ENCODE assay signal across 9 mouse cellular contexts in genomic region chr12:105483503-105483902, GRCm38 (mm10). TPM values are rescaled to one million over a fixed set of nuclear protein-coding genes. Genes with fewer than 3 reads are reported as not detected.
A peak's percentile ranks its signal among the peaks of the same experiment; 100 is the strongest.
DNase-seq lines count a peak whose midpoint lies in the region; ATAC-seq and TF ChIP-seq lines count a peak whose summit lies in the region.
"Had no signal": no experiment of that assay in that cellular context is flagged by ENCODE, and none has a peak within 500 bp of the region (broad histone marks: within the 10 kb centered on the region; RNA-seq: fewer than 3 reads in every experiment).

No protein-coding gene starts in this region.

- no peaks in the 10 kb centered on the region for H3K9me3 ChIP-seq in heart, postnatal 0 days (replicated peaks; ENCODE audit: control insufficient read depth, low read length)
- no peaks in the 10 kb centered on the region for H3K9me3 ChIP-seq in heart, embryonic 11.5 days (replicated peaks; ENCODE audit: control insufficient read depth, low read length)
- no peaks in the 10 kb centered on the region for H3K9me3 ChIP-seq in E14TG2a.4 (ENCODE audit: low read length)
- H3K9me3 ChIP-seq in liver, embryonic 14.5 days (ENCODE audit: control insufficient read depth, low read length): no peaks in the 10 kb centered on the region
- H3K9me3 ChIP-seq: heart, embryonic 13.5 days had no signal

- no peaks in the 10 kb centered on the region for H3K36me3 ChIP-seq in heart, postnatal 0 days (replicated peaks; ENCODE audit: control insufficient read depth, insufficient read depth, low read length)
- H3K36me3 ChIP-seq in heart, embryonic 11.5 days (ENCODE audit: control insufficient read depth, insufficient read depth, low read length): no peaks in the 10 kb centered on the region
- H3K36me3 ChIP-seq in E14TG2a.4 (ENCODE audit: insufficient read depth, low read length): no peaks in the 10 kb centered on the region
- H3K36me3 ChIP-seq in liver, embryonic 14.5 days (replicated peaks; ENCODE audit: control insufficient read depth, insufficient read depth, low read depth): no peaks in the 10 kb centered on the region
- H3K36me3 ChIP-seq: heart, embryonic 13.5 days had no signal

- TF ChIP-seq EP300 in heart, postnatal 0 days (IDR thresholded peaks at IDR 0.05; ENCODE audit: low read depth): no peak
- TF ChIP-seq EP300 in liver, embryonic 14.5 days (IDR thresholded peaks at IDR 0.05; ENCODE audit: low read depth): no peak

- H3K27me3 ChIP-seq in heart, postnatal 0 days (ENCODE audit: control insufficient read depth, insufficient read depth, low read length): no peaks in the 10 kb centered on the region
- no peaks in the 10 kb centered on the region for H3K27me3 ChIP-seq in heart, embryonic 11.5 days (ENCODE audit: control insufficient read depth, insufficient read depth, low read length)
- H3K27me3 ChIP-seq in E14TG2a.4 (ENCODE audit: insufficient read depth, low read length): peaks cover 3% of the 10 kb centered on the region; the same call in 1 of the 2 replicates
- no peaks in the 10 kb centered on the region for H3K27me3 ChIP-seq in liver, embryonic 14.5 days (ENCODE audit: control insufficient read depth, insufficient read depth, low read length)

- peak; percentile 18 for DNase-seq in heart, postnatal 0 days (ENCODE audit: low spot score)
- no peak for DNase-seq in liver, embryonic 14.5 days (ENCODE audit: low read depth in 3 of 3, low spot score in 3 of 3)
- no peak for DNase-seq in right cerebral cortex, postnatal 14 days
- no peak for DNase-seq in ovary, postnatal 10 days (ENCODE audit: low spot score)
- DNase-seq in heart, adult 9 months (ENCODE audit: low spot score in 2 of 2): no peak

- H3K4me3 ChIP-seq in heart, postnatal 0 days (ENCODE audit: low read depth, low read length): no peak overlapping the region
- no peak overlapping the region for H3K4me3 ChIP-seq in heart, embryonic 11.5 days (ENCODE audit: low read depth, low read length)
- no peak overlapping the region for H3K4me3 ChIP-seq in E14TG2a.4 (replicated peaks; ENCODE audit: low read length)
- no peak overlapping the region for H3K4me3 ChIP-seq in cortical plate, adult 2 months (ENCODE audit: insufficient read depth, low read length)
- no peak overlapping the region for H3K4me3 ChIP-seq in liver, embryonic 14.5 days (ENCODE audit: insufficient read depth in 1 of 2, low read depth in 2 of 2, low read length in 2 of 2)
- H3K4me3 ChIP-seq: heart, embryonic 13.5 days had no signal

- 43% methylated on average over 3 of the region's 3 CpGs for WGBS in heart, postnatal 0 days
- WGBS in heart, embryonic 11.5 days (ENCODE audit: insufficient replicate concordance): 54% methylated on average over 3 of the region's 3 CpGs
- WGBS in liver, embryonic 14.5 days (ENCODE audit: insufficient replicate concordance): 35% methylated on average over 3 of the region's 3 CpGs

- ATAC-seq in heart, postnatal 0 days (ENCODE audit: insufficient read depth, low read depth): no peak
- no peak for ATAC-seq in heart, embryonic 11.5 days (replicated peaks; ENCODE audit: insufficient number of reproducible peaks, low FRiP score, low TSS enrichment)
- no peak for ATAC-seq in liver, embryonic 14.5 days (ENCODE audit: insufficient read depth)

- no peak for TF ChIP-seq POLR2A in cortical plate, adult 2 months (IDR thresholded peaks at IDR 0.05; ENCODE audit: extremely low read depth, insufficient read depth, low read length)

- H3K4me1 ChIP-seq in heart, postnatal 0 days (ENCODE audit: control insufficient read depth, insufficient read depth): no peaks in the 10 kb centered on the region
- no peaks in the 10 kb centered on the region for H3K4me1 ChIP-seq in heart, embryonic 11.5 days (ENCODE audit: control insufficient read depth, insufficient read depth, low read length)
- H3K4me1 ChIP-seq in E14TG2a.4 (replicated peaks; ENCODE audit: low read depth, low read length): no peaks in the 10 kb centered on the region
- H3K4me1 ChIP-seq in cortical plate, adult 2 months (ENCODE audit: control insufficient read depth, insufficient read depth, low read length): 0 out of 2 replicates have a peak, but pooled peaks cover 3% of the 10 kb centered on the region
- no peaks in the 10 kb centered on the region for H3K4me1 ChIP-seq in liver, embryonic 14.5 days (replicated peaks; ENCODE audit: control insufficient read depth in 2 of 2, insufficient read depth in 2 of 2, low read length in 1 of 2)

- TF ChIP-seq CTCF in heart, postnatal 0 days (IDR thresholded peaks at IDR 0.05; ENCODE audit: low read depth): peak; percentile 54
- peak; percentile 96 for TF ChIP-seq CTCF in E14TG2a.4 (conservative IDR thresholded peaks at IDR 0.05; ENCODE audit: low read length)
- peak; percentile 65 for TF ChIP-seq CTCF in cortical plate, adult 2 months (IDR thresholded peaks at IDR 0.05; ENCODE audit: extremely low read depth, insufficient read depth, low read length)
- peak; percentile 59 for TF ChIP-seq CTCF in liver, embryonic 14.5 days (IDR thresholded peaks at IDR 0.05; ENCODE audit: low read depth)

- H3K4me2 ChIP-seq in heart, postnatal 0 days (ENCODE audit: low read depth, low read length): no peak overlapping the region
- H3K4me2 ChIP-seq in heart, embryonic 11.5 days: no peak overlapping the region
- H3K4me2 ChIP-seq in liver, embryonic 14.5 days (ENCODE audit: low read depth): no peak overlapping the region
- H3K4me2 ChIP-seq: heart, embryonic 13.5 days had no signal

- no peak overlapping the region for H3K9ac ChIP-seq in heart, postnatal 0 days (replicated peaks; ENCODE audit: low read depth, low read length)
- H3K9ac ChIP-seq in heart, embryonic 11.5 days (ENCODE audit: low read depth, low read length): no peak overlapping the region
- no peak overlapping the region for H3K9ac ChIP-seq in liver, embryonic 14.5 days (replicated peaks)
- H3K9ac ChIP-seq: heart, embryonic 13.5 days had no signal

- no peak overlapping the region for H3K27ac ChIP-seq in heart, postnatal 0 days (ENCODE audit: low read depth)
- H3K27ac ChIP-seq in heart, embryonic 11.5 days (ENCODE audit: low read depth, low read length): no peak overlapping the region
- no peak overlapping the region for H3K27ac ChIP-seq in cortical plate, adult 2 months (ENCODE audit: insufficient read depth, low read length)
- no peak overlapping the region for H3K27ac ChIP-seq in liver, embryonic 14.5 days
- H3K27ac ChIP-seq: heart, embryonic 13.5 days had no signal

RNA-seq across cellular contexts. Expression of gene D430019H16Rik, which starts 29.8 kb away (rescaled TPM):
- 0.34 and 2.6 TPM in 2 replicates for total RNA-seq in heart, postnatal 0 days (2014; rRNA removed; ENCODE audit: low replicate concordance)
- polyA plus RNA-seq in heart, postnatal 0 days (2015; fragmentation: Nextera tagmentation; extraction: Ambion mirVana): 0.07 and 0.08 TPM in 2 replicates
- 0.86 and 1.4 TPM in 2 replicates for polyA plus RNA-seq in heart, embryonic 11.5 days (2014; fragmentation: Nextera tagmentation; extraction: Ambion mirVana)
- polyA plus RNA-seq in cortical plate, adult 2 months (2012; rRNA removed): 60.9 and 65.5 TPM in 2 replicates
- 0.23 and 0.26 TPM in 2 replicates for polyA plus RNA-seq in liver, embryonic 14.5 days (2012; rRNA removed)
- 0.03 TPM in 2 replicates for polyA plus RNA-seq in liver, embryonic 14.5 days (2014; fragmentation: Nextera tagmentation; extraction: Ambion mirVana)

Comparison
In these comparisons a context has a peak if more than half of its experiments do, and no peak if none do; other contexts are left out.
1. RNA of gene D430019H16Rik, which starts 29.8 kb away (polyA plus RNA-seq): 60.9 to 65.5 TPM in cortical plate, adult 2 months; 0.86 to 1.4 TPM in heart, embryonic 11.5 days, 0.03 to 0.26 TPM in liver, embryonic 14.5 days and 0.07 to 0.08 TPM in heart, postnatal 0 days; every median in the first group is over 10 times any median in the second.
2. Peak in every context shown above with its lines, with median percentiles within 50 percentile points of each other: CTCF ChIP-seq.